Mouse (Mus musculus) left cerebral cortex, adult 8-10 months (tissue): ENCODE results near the gene Prom2. TPM values are rescaled to one million over a fixed set of nuclear protein-coding genes. Genes with fewer than 3 reads are reported as not detected.
A peak's percentile ranks its signal among the peaks of the same experiment; 100 is the strongest.

Experiments used
- DNase-seq, 2 experiments: peaks; one replicate each; pipeline ENCODE4 v3.0.0; 2022; ENCODE audit warnings: low spot score in 2 of 2
- total RNA-seq, 4 experiments: library from RNA; stranded (reverse); gene quantifications; 2 replicates each; pipeline ENCODE4 v1.2.4; 2022

Gene Prom2
- total RNA-seq, 4 experiments from 2014 or later = 0.26 to 0.50 (median 0.38) TPM

- no peak for DNase-seq
These were observed 56.6 kb downstream of the Prom2 start for GRCm38 (mm10) chr2:127484476-127485170.

DNA sequence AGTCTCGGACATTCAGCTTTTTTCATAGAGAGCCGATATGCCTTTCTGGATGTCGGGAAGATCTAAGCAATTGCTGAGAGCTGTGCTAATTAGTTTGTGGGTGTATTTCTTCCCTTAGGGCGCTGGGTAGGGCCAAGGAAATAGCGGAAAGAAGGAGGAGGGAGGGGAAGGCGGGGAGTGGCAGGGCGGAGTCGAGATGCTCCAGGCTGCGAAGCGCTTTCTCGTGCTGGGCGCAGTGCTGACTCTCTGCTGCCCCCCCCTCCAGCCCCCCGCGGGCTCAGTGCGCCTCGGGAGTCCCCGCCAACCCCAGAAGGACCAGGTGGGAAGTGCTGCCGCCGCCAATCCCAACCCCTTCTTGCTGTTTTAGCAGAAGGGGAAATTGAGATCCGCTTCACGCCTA, 58.3 kb downstream of the Prom2 start:
- no peak for DNase-seq

- DNase-seq = no peak
These were observed 58.7 kb downstream of the Prom2 start for GRCm38 (mm10) chr2:127482533-127482911.

DNA sequence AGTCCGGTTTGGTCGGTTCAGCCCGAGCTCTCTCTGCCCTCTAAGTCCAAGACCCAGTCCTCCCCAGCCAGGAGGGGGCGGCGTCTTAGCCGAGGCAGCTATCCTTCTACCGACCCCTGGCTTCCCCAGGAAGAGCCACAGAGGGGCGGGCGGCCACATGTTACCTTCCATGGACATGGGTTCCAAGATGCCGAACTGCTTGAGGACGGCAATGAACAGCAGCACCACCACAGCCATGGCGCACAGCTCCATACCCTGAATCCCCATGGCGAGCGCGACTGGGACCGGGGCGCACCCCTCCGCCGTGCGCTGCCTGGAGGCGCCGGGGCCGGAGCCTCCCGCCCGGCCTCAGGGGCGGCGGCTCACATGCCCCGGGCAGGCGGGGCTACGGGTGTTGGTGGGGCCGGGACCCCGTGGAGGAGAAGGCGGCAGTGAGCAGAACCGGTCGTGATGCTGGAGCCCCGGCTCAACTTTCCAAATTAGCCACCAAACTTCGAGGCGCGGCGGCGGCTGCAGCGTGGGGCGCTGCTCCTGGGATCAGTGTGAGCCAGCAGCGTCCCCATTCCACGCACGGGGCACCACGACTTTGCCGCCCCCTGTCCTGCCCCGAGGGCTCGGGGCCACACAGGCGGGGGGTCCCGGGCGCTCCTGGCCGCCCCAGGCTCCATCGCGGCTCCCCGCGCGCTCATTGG, 59.3 kb downstream of the Prom2 start:
- DNase-seq = no peak

GRCm38 (mm10) chr2:127479763-127480162, 61.5 kb downstream of the Prom2 start:
- DNase-seq = no peak

DNA sequence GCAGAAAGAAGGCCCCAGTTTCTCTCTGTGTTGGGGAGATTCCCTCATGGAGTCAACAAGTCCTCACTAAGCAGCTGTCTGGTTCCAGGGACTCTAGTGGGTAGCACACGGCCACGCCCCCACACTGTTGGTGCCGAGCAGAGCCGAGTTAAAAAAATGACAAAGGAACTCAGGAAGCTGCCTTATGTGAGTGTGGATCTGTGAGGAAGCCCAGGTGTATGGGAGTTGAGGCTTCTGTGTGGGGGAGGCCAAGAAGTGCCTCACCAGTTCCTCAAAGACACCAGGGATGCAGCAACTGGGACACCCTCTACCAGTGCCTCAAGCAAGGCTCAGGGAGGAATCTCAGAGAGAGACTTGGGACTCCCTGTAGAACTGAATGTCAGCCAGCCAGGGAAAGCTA, 62.1 kb downstream of the Prom2 start:
- peak in 1 of 2 experiments; percentile 66 for DNase-seq

Other genes starting within 250 kb of the Prom2 start
- 1 to 10 TPM; 2.4 to 3.3 (median 2.5) TPM for gene Dusp2, start 205.3 kb downstream of the Prom2 start, total RNA-seq
- gene Astl, start 202.8 kb downstream of the Prom2 start, total RNA-seq = not detected
- 1 to 10 TPM in 2 of 4 experiments, under 1 TPM in 2; 0.96 to 1.2 (median 1.0) TPM for gene Adra2b, start 178.3 kb downstream of the Prom2 start, total RNA-seq
- under 1 TPM; 0.27 to 0.63 (median 0.39) TPM for gene Gpat2, start 116.3 kb downstream of the Prom2 start, total RNA-seq
- gene Fahd2a, start 96.9 kb downstream of the Prom2 start, total RNA-seq = 10 to 100 TPM; 19.1 to 24.8 (median 21.9) TPM
- gene Kcnip3, start 19.4 kb downstream of the Prom2 start, total RNA-seq = 100 to 1,000 TPM; 120 to 130 (median 126) TPM
- 1 to 10 TPM; 6.7 to 9.4 (median 8.2) TPM for gene Zfp661, start 45.6 kb upstream of the Prom2 start, total RNA-seq
- gene Mrps5, start 45.8 kb upstream of the Prom2 start, total RNA-seq = 100 to 1,000 TPM in 1 of 4 experiments, 10 to 100 TPM in 3; 91.4 to 102 (median 95.6) TPM
- gene Mal, start 115.2 kb upstream of the Prom2 start, total RNA-seq = 100 to 1,000 TPM in 1 of 4 experiments, 10 to 100 TPM in 3; 89.6 to 103 (median 94.7) TPM
- gene Mall, start 188.5 kb upstream of the Prom2 start, total RNA-seq = under 1 TPM; 0.37 to 0.78 (median 0.54) TPM
- gene Nphp1, start 247.4 kb upstream of the Prom2 start, total RNA-seq = 10 to 100 TPM; 13.2 to 17.8 (median 17.1) TPM